Mouse (Mus musculus) stomach, embryonic 16.5 days (tissue): ENCODE results near the gene Scamp2. TPM values are rescaled to one million over a fixed set of nuclear protein-coding genes. Genes with fewer than 3 reads are reported as not detected.
A peak's percentile ranks its signal among the peaks of the same experiment; 100 is the strongest.

Source experiments
- ATAC-seq: fragments of 200-750 bp; cut with Nextera tagmentation; 2 replicates; pipeline ENCODE4 v1.8.0; 2017; ENCODE audit warnings: moderate number of reproducible peaks, moderate TSS enrichment; ENCODE audit not compliant: insufficient read depth, low FRiP score
- H3K27ac ChIP-seq: fragments of 300-500 bp; sonication (generic); 2 replicates; pipeline ENCODE4 v1.5.1; 2014; ENCODE audit warnings: low read length
- H3K27me3 ChIP-seq: fragments of 300-500 bp; sonication (generic); 2 replicates; pipeline ENCODE4 v1.6.1; 2014; ENCODE audit warnings: low read length, control low read depth, mixed read lengths; ENCODE audit not compliant: control insufficient read depth, insufficient read depth
- H3K36me3 ChIP-seq: fragments of 300-500 bp; sonication (generic); 2 replicates; pipeline ENCODE4 v1.6.1; 2014; ENCODE audit warnings: low read length; ENCODE audit not compliant: control insufficient read depth, insufficient read depth
- H3K4me1 ChIP-seq: fragments of 300-500 bp; sonication (generic); 2 replicates; pipeline ENCODE4 v1.6.1; 2014; ENCODE audit warnings: low read length, control low read depth, mixed read lengths; ENCODE audit not compliant: control insufficient read depth, insufficient read depth
- H3K4me2 ChIP-seq: fragments of 300-500 bp; sonication (generic); 2 replicates; pipeline ENCODE4 v1.6.1; 2014; ENCODE audit warnings: low read depth, low read length, mixed read lengths
- H3K4me3 ChIP-seq: fragments of 300-500 bp; sonication (generic); replicated peaks from 2 replicates; pipeline ENCODE4 v1.5.1; 2014; ENCODE audit warnings: mild to moderate bottlenecking, low read length
- H3K9ac ChIP-seq: fragments of 300-500 bp; sonication (generic); 2 replicates; pipeline ENCODE4 v1.6.1; 2014; ENCODE audit warnings: low read length
- H3K9me3 ChIP-seq: fragments of 300-500 bp; sonication (generic); replicated peaks from 2 replicates; pipeline ENCODE4 v1.6.1; 2016; ENCODE audit warnings: low read length, control low read depth; ENCODE audit not compliant: control insufficient read depth
- WGBS: fragments of 180-500 bp; shearing (Covaris S2); extraction: QIAGEN DNeasy Blood & Tissue Kit; methylation state at CpG from one replicate; pipeline ENCODE4 v1.1.7; 2014; 5-methylcytosine and 5-hydroxymethylcytosine counted together
- polyA plus RNA-seq: library from polyadenylated mRNA; unstranded; fragments of >200 nt; fragmentation: Nextera tagmentation; extraction: Ambion mirVana; gene quantifications from 2 replicates; pipeline ENCODE4 v1.2.1, GENCODE M21; 2015

Gene Scamp2
- polyA plus RNA-seq, 1 experiment from 2014 or later, result 98.7 TPM

DNA sequence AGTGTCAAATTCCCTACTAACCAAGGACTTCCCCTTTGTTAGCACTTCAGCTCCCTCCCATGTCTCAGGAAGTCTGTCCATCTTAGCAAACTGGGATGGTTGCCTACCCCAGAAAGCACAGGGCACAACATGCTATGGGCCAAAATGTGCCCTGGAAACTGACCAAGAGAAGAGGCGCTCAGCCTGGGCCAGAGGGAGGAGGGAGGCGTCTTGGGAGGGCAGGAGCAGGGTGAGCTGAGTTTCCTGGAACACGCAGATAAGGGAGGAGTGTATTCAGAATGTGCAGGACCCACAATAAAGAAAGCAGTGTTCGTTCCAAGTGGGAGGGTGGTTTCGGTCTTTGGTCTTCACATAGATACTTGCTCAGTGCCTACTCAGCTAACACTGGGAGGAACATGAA is 13.5 kb upstream of the Scamp2 start:
- H3K4me1 ChIP-seq, result peaks cover 11% of the 10 kb centered on the region
- 61% methylated on average over 5 of the region's 5 CpGs for WGBS
- ATAC-seq, result no peak
- H3K9ac ChIP-seq, result no peak overlapping the region
- H3K27ac ChIP-seq, result peak overlapping the region; percentile 36; the same call in 1 of the 2 replicates
- H3K4me2 ChIP-seq, result no peak overlapping the region
- H3K4me3 ChIP-seq, result no peak overlapping the region
- H3K9me3 ChIP-seq, result no peaks in the 10 kb centered on the region
- H3K36me3 ChIP-seq, result peaks cover 12% of the 10 kb centered on the region; the same call in 1 of the 2 replicates
- no peaks in the 10 kb centered on the region for H3K27me3 ChIP-seq

DNA sequence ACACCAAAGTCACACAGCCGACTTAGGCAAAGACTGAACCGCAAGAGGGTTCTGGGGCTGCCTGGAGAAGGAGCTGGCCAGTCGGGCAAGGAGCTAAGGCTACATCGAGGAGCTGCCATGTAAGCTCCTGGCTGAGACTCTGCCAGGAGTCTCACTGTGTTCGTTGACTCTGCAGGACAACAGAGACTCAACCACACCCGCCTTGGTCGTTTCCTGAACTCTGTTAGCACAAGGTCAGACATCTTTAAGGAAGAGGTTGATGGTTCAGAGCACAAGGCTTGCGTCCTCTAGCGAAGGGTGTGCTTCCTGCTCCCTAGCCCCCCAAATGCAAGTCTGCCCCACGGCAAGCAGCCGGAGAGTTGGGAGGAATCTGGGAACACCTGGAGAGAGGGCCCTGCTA is 12.9 kb upstream of the Scamp2 start:
- peak overlapping the region; percentile 36; the same call in 1 of the 2 replicates for H3K27ac ChIP-seq
- no peak overlapping the region for H3K9ac ChIP-seq
- no peaks in the 10 kb centered on the region for H3K27me3 ChIP-seq
- H3K9me3 ChIP-seq, result no peaks in the 10 kb centered on the region
- peaks cover 12% of the 10 kb centered on the region; the same call in 1 of the 2 replicates for H3K36me3 ChIP-seq
- ATAC-seq, result no peak
- no peak overlapping the region for H3K4me2 ChIP-seq
- H3K4me3 ChIP-seq, result no peak overlapping the region
- 84% methylated on average over 11 of the region's 11 CpGs for WGBS
- H3K4me1 ChIP-seq, result peaks cover 11% of the 10 kb centered on the region

DNA sequence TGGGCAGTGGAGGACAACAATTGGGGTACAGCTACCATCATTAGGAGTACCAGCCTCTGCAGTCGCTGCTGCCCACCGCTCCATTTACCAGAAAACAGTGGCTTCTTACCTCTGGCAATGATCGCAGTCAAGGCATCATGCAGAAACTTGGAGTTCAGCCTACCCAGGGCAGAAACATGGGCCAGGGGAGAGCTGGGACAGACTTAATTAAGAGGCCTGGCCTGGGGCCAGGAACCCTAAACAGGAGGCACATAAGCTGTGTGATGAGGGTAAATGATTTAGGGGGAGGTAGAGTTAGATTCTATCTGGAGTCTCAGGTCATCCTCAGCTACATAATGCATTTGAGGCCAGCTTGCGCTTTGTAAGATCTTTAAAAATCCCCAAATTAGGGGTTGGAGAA is 11.6 kb upstream of the Scamp2 start:
- no peak for ATAC-seq
- Histone ChIP-seq H3K27ac (no peak overlapping the region), H3K27me3 (no peaks in the 10 kb centered on the region), H3K9ac (no peak overlapping the region), H3K36me3 (peaks cover 9% of the 10 kb centered on the region; the same call in 1 of the 2 replicates), H3K4me3 (no peak overlapping the region), H3K4me2 (no peak overlapping the region), H3K9me3 (no peaks in the 10 kb centered on the region), H3K4me1 (peaks cover 11% of the 10 kb centered on the region)
- 93% methylated on average over 4 of the region's 4 CpGs for WGBS

DNA sequence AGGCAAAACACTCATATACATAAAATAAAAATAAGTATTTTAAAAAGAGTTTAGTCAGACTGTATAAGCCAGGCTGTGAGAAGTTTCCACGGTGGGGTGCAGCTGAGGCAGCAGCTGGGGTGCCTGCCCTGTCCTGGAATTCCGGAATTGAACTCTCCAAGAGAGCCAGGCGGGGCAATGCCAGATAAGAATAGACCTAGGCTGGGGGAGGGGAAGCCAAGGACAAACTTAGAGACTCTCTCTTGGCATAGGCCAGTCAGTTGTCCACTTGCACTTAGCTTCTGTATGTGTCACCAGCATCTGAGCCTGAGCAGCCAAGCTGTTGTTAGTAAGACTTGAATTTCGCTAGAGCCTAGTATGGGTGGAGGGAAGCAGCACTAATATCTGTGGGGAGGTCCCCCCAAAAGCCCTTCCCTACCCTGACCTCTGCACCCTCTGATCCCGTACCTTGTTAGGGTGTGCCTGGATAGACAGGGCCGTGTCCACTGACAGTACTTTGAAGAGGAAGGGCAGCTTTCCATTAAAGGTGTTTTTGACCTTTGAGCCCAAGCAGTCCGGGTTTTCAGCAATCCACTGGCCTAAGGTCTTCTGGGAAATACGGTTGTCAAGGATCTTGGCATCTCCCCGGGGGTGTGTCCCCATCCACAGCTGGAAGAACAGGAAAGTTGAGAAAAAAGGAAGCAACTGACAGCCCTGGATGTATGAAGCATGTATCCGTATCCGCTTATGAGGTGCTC is 10.4 kb upstream of the Scamp2 start:
- peak; percentile 56; the same call in 1 of the 2 replicates for ATAC-seq
- Histone ChIP-seq H3K9me3 (no peaks in the 10 kb centered on the region), H3K36me3 (peaks cover 9% of the 10 kb centered on the region; the same call in 1 of the 2 replicates), H3K4me3 (no peak overlapping the region), H3K4me1 (peaks cover 11% of the 10 kb centered on the region), H3K27me3 (no peaks in the 10 kb centered on the region), H3K4me2 (no peak overlapping the region), H3K9ac (no peak overlapping the region), H3K27ac (peak overlapping the region; percentile 22)
- 72% methylated on average over 11 of the region's 11 CpGs for WGBS

DNA sequence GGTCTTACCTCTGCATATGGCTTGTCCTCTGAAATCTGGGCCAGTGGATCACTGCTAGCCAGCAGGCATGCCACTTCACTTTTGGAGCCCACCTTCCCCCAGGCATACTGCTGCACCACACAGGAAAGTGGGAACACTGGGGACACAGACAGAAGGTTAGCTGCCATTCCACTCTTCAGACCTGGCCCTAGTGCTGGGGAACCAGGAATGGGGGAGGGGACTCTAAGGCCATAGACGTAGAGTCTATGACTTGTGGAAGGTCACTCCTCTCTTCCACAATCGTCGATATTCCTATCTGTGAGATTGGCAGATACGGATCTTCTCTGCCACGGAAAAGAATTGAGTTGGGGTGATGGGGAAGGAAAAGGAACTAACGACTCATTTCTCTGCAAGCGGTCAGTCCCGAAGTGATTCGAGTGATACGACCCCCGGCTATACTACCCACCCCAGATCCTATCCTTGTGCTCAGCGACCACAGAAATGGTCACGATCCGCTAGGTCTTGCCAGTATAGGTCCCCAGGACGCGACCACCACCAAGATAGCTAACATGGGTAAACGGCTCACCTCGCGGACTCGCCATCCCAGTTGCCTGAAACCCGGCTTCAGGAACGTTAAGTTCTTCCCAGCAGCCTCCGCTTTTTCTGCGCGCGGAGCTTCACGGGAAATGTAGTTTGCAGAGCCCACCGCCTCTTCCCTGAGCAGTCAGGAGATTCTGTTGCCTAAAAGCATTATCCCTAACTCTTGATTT is 8.4 kb upstream of the Scamp2 start, which contains the start of gene Mpi:
Mpi (minus strand) TSS at position 625 of the 749 bp plus-strand sequence.
- no peak within 1 kb of the TSS for H3K27ac ChIP-seq

DNA sequence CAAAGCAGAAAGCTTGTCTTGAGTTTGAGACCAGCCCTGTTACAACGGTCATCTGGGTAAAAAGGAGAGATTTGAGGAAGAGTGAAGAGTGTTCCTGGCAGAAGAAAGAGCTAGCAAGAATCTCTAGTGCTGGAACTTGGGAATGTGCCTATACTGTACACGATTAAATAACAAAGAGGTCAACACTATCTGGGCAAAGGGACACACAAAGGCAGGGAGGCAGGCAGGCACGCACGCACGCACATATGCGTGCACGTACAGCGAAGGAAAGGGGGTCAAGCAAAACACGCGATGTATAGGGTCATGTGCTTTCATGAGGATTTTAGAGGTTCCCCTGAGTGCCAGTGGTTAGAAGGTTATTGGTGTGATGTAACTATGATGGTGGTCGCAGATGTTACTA is 7.6 kb upstream of the Scamp2 start:
- 74% methylated on average over 11 of the region's 11 CpGs for WGBS
- H3K36me3 ChIP-seq, result peaks cover 9% of the 10 kb centered on the region; the same call in 1 of the 2 replicates
- no peak for ATAC-seq
- H3K27ac ChIP-seq, result no peak overlapping the region
- no peaks in the 10 kb centered on the region for H3K27me3 ChIP-seq
- H3K9ac ChIP-seq, result no peak overlapping the region
- H3K4me1 ChIP-seq, result peaks cover 6% of the 10 kb centered on the region
- no peaks in the 10 kb centered on the region for H3K9me3 ChIP-seq
- H3K4me3 ChIP-seq, result no peak overlapping the region
- no peak overlapping the region for H3K4me2 ChIP-seq

More for the DNA sequence above, 8.4 kb upstream of the Scamp2 start, which contains the start of gene Mpi:
- WGBS, result under 1% methylated on average over 28 of the region's 28 CpGs
- Histone ChIP-seq H3K4me2 (peak within 1 kb of the TSS; percentile 78), H3K9ac (peak within 1 kb of the TSS; percentile 81), H3K4me1 (peaks cover 11% of the 10 kb centered on the region), H3K9me3 (no peaks in the 10 kb centered on the region), H3K4me3 (peak within 1 kb of the TSS; percentile 68), H3K36me3 (peaks cover 9% of the 10 kb centered on the region; the same call in 1 of the 2 replicates), H3K27me3 (no peaks in the 10 kb centered on the region)
- peak; percentile 45; the same call in 1 of the 2 replicates for ATAC-seq

DNA sequence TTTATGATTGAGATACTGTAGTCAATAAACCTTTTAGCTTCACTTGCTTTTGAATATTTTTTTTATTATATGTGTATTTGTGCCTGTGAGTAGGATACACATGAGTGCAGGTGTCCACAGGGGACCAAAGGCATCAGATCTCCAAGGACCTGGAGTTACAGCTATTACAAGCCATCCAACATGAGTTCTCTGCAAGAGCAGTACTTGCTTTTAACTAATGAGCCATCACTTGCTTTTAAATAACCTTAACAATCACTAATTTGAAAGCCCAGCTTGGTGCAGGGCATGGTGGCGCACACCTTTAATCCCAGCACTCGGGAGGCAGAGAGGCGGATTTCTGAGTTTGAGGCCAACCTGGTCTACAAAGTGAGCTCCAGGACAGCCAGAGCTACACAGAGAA is 6.0 kb upstream of the Scamp2 start:
- Histone ChIP-seq H3K9ac (no peak overlapping the region), H3K27me3 (no peaks in the 10 kb centered on the region), H3K4me1 (peaks cover 6% of the 10 kb centered on the region), H3K9me3 (no peaks in the 10 kb centered on the region), H3K36me3 (no peaks in the 10 kb centered on the region), H3K27ac (no peak overlapping the region), H3K4me2 (no peak overlapping the region), H3K4me3 (no peak overlapping the region)
- ATAC-seq, result no peak
- WGBS, result 49% methylated on average over 3 of the region's 3 CpGs

DNA sequence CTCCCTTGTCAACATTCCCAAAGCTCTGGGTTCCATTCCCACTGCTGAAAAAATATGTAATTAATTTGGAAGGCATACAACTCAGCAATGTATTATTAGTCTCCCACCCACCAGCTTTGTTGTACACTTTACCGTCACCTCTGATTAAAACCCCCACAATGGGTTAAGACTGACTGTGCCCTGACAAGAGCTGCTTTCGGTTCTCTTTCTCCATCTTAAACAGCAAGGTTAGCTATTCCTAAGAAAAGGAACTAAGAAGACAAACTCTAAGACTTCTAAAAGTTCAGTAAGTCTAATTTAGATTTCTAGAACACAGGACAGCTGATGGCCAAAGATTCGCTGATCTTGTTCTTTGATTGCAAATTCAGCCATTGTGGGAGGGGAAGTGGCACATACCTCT is 3.5 kb upstream of the Scamp2 start:
- no peaks in the 10 kb centered on the region for H3K36me3 ChIP-seq
- WGBS, result 74% methylated on average over 3 of the region's 3 CpGs
- no peak for ATAC-seq
- no peak overlapping the region for H3K27ac ChIP-seq
- no peak overlapping the region for H3K9ac ChIP-seq
- no peaks in the 10 kb centered on the region for H3K9me3 ChIP-seq
- H3K27me3 ChIP-seq, result no peaks in the 10 kb centered on the region
- H3K4me2 ChIP-seq, result no peak overlapping the region
- H3K4me3 ChIP-seq, result no peak overlapping the region
- peaks cover 14% of the 10 kb centered on the region for H3K4me1 ChIP-seq

DNA sequence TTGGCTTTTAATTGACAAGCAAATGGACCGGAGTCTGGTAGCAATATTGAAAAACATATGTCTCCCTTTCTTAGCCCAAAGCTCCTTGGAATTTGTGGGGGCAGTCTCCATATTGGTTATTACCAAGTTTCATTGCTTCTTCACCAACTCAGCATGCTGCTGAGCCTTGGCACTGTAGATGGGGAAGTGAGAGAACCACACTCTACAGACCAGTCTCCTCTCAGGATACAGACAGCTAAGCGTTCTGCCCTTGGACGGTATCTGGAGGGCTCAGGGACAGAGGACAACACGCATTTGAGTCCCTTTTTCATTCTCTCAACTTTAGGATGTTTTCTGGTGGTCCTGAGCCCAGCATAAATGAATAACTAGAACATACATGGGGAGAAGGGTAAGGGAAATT is 2.1 kb upstream of the Scamp2 start:
- WGBS, result 82% methylated on average over 4 of the region's 4 CpGs
- Histone ChIP-seq H3K4me1 (peaks cover 27% of the 10 kb centered on the region), H3K4me3 (no peak overlapping the region), H3K36me3 (no peaks in the 10 kb centered on the region), H3K9ac (no peak overlapping the region), H3K27ac (no peak overlapping the region), H3K9me3 (no peaks in the 10 kb centered on the region), H3K27me3 (no peaks in the 10 kb centered on the region), H3K4me2 (no peak overlapping the region)
- ATAC-seq, result no peak
